Mouse (Mus musculus) embryo, embryonic 11 days (tissue): ENCODE measurements around the gene Fgfr2.

Source experiments
- DNase-seq: peaks from one replicate; pipeline ENCODE4 v3.0.0-alpha.2; 2015

Fgfr2 gene

DNA sequence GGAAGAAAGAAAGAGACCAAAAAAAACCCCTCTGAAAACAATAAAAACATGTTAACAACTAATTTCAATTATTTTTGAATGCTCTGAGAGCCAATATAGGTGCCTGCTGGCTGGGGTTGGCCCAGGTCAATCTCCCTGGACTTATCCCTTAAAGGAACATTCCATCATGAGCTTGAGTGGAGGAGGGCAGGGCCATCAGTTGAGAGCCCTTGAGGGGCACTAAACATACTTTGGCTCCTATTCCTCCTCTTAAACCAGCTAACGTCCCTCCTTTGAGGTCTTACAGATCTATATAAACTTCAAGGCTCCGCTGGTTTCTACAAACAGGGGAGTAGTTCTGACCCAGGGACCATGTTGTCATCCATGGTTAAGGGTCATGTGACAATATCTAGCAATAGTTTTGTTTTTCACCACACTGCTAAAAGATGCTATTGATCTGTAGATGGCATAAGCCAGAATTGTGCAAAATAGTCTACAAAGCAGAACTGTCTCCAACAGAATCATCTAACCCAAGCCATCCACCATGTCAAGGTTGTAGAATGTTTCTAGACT is 2536.6 kb downstream of the Fgfr2 start:
- no peak for DNase-seq

DNA sequence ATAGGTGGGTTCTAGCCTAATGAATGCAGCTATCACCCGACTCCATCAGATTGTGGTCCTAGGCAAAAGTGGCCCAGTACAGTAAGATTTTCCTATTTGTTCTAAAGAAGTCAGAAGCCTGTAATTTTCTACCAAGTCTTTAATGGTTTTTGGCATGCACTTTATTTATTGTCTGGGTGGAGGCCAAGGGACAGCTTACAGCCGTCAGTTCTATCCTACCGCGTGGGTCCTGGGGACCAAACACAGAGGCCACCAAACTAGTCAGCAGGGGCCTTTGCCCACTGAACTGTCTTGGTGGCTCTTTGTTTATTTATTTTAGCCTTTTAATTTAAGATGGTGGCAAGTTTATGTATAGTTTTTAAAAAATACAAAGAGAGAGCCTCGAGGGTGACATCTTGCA is 2544.5 kb downstream of the Fgfr2 start:
- no peak for DNase-seq

DNA sequence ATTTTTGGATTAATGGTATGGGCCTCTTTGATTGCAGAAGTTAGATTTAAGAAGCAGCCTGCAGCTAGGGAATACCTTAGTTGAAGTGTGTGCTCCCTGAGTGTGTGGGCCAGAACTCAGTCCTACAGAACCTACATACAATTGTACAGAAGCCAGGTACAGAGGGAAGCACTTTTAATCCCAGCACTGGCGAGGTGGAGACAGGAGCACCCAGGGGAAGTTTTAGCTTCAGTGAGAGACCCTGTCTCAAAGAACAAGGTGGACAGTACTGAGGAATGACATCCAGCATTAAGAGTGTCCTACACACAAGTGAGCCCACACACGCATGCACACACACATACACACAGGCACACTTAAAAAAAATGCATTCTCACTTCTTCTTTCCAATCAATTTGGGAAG is 2545.1 kb downstream of the Fgfr2 start:
- DNase-seq: no peak

- DNase-seq: no peak
These were observed 2545.7 kb downstream of the Fgfr2 start, which contains the start of gene Tacc2 for GRCm38 (mm10) chr7:130577388-130578003. Gene Tacc2 (plus strand): TSS chr7:130577438.

- peak; percentile 32 for DNase-seq
These were observed 2546.2 kb downstream of the Fgfr2 start for GRCm38 (mm10) chr7:130576981-130577380.

DNA sequence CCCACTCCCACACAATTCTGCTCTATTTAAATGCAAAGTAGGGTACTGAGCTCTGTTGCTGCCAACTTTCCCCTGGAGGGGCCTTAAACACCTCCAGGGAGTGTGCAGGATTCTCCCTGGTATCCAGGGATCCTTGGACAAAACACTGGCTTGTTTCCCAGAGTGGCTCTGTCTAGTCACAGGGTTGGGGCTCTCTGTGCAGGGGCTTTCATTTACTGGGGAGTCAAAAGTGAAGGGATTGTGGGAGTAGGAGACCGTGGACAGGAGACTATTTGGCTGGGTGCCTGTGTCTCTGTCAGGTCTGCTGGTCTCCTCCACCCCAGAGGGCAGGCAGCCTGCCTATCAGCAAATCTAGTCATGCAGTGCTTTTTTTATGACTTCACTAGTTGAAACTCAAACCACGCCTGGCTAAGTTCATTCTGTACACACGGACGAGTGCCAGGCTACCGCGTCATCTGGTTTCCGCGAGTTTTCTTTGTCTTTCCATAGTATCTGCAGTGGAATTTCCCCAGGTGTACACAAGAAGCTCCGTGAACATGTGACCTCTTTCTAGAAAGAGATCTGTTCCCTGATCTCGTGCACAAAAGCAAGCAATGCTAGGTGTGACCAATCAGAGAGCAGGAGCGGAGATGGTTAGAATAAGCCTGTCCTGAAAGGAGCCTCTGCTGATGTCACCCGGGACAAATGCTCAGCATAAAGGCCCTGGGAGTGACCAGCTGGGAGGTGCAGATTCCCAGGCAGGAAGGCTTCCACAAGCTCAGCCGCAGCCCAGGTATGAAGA is 2548.7 kb downstream of the Fgfr2 start:
- DNase-seq: no peak

- no peak for DNase-seq
These were observed 2549.4 kb downstream of the Fgfr2 start for GRCm38 (mm10) chr7:130573746-130574145.

DNA sequence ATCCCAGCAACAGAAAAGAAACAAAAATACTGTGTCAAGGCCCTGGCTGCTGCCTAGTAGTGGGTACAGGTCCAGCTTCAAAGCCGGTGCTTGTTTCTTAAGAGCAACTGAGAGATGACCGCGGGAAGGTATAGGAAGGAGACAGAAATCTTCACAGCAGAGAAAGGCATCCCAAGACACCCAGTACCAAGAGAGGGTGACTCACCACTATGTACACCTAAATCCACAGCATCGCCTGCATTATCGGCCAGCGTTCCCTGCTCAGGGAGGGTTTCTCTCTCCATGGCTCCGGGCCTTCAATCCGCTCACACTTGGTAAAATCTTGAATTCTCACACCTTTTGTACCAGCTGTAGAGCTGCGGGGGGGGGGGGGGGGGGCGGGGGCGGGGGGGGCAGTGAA is 2550.3 kb downstream of the Fgfr2 start, which contains the start of gene Nsmce4a:
Gene Nsmce4a, minus strand, starts transcription at position 298 of the 400 bp plus-strand sequence.
- no peak for DNase-seq

DNA sequence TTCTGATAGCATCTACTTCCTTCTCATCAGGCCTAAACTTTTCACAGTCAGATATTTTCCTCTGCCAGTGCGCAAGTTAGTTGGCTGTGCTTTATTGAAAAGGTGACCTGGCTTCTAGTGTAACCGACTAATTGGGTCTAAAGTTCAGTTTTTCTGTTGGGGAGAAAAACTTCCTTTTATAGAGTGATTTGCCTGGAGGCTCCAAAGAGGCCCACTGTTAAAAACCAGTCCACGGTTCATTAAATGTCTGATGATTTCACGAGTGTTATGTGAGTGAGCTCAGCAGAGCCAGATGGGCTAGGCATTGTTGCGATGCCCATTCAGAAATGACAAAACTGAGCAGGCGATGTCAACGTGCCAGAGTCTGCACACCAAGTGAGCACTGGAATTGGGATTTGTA is 2552.7 kb downstream of the Fgfr2 start:
- no peak for DNase-seq

GRCm38 (mm10) chr7:130568783-130569436 is 2554.2 kb downstream of the Fgfr2 start:
- DNase-seq: no peak

GRCm38 (mm10) chr7:130564596-130564995 is 2558.6 kb downstream of the Fgfr2 start:
- DNase-seq: no peak

- no peak for DNase-seq
These were observed 2559.3 kb downstream of the Fgfr2 start for GRCm38 (mm10) chr7:130563880-130564279.

GRCm38 (mm10) chr7:130563276-130563675 is 2559.9 kb downstream of the Fgfr2 start:
- no peak for DNase-seq

DNA sequence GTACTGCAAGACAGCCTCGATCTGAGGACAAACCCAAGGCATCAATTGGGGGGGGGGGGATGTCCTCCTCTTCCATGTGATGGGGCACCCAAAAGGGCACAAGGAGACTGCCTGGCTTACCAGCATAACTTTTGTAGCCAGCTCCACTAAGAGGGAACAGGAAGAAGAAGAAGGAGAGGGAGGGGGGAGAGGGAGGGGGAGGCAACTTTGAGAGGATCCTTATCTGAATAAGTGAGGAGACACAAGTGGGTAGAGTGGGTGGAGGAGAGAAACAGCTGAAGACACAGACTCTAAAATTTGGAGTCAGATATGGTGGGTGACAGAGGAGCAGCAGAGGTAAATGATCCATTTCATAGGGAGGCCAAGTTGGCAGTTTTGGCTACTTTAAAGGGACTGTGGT is 2562.2 kb downstream of the Fgfr2 start:
- no peak for DNase-seq

- DNase-seq: no peak
These were observed 2564.6 kb downstream of the Fgfr2 start for GRCm38 (mm10) chr7:130558592-130558991.

DNA sequence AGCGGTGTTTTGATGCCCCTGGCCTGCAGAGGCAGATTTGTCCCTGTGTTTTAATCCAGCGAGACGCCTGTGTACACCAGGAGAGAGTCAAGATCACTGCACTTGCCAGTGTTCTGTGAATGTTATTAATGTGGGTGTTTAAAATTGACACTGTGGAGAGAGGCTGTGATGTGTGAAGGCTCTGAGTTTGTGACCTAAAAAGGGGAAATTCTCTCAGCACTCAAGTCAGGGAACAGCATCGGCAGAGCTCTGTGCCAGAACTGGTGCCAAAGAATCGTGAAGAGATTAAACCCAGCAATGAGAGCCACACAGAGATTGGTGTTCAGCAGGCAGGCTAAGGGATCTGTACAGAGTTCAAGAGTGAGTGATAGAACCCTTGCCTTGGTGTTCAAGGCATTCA is 2567.6 kb downstream of the Fgfr2 start:
- DNase-seq: no peak

- DNase-seq: no peak
These were observed 2569.8 kb downstream of the Fgfr2 start for GRCm38 (mm10) chr7:130553321-130553720.

GRCm38 (mm10) chr7:130552780-130553179 is 2570.4 kb downstream of the Fgfr2 start:
- no peak for DNase-seq

- DNase-seq: no peak
These were observed 2575.4 kb downstream of the Fgfr2 start for GRCm38 (mm10) chr7:130547635-130548175.

DNA sequence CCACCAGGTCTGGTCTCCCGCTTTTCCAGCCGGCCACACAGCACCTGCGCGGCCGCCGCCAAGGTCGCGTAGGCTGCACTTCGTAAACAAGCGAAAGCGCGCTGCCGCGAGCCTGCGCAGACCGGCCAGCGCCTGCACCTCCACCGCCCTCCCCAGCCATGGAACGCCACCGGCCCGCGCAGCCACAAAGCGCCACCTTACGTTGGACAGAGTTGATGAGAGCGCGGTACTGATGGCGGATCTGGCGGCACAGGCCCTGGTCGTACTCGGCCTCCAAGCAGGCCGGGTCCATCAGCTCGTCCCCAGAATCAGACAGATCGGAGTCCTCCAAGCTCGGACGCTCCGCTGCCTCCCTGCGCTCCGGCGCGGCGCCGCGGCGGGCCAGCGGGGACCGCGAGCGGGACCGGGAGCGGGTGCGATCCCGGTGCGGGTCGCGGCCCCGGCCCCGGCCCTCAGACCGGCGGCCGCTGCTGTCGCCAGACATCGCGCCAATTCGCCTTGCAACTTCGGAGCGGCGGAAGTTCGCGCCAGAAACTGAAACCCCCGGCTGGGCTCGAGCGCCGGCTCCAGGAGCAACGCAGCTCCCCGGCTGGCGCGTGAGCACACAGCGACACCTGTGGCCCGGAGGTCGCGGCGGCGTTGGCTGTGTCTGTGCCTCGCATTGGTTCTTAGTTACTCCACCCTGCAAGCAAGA is 2576.2 kb downstream of the Fgfr2 start:
- DNase-seq: peak; percentile 95

DNA sequence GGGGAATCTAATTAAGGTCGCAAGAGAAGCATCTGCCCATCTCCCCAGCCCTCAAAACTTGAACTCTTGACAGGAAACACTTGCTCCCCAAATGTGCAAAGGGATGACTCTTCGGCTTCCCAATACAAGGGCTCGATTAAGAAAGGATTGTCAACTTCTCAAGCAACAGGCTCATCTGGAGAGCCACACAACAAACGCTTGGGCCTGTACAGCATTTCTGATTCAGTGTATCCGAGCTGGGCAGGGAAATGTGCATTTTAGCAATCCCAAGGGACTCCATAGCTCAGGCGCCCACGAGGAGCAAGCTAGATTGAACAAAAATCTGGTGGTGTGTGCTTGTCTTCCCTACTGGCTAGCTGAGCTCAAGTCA is 2576.7 kb downstream of the Fgfr2 start:
- DNase-seq: no peak

DNA sequence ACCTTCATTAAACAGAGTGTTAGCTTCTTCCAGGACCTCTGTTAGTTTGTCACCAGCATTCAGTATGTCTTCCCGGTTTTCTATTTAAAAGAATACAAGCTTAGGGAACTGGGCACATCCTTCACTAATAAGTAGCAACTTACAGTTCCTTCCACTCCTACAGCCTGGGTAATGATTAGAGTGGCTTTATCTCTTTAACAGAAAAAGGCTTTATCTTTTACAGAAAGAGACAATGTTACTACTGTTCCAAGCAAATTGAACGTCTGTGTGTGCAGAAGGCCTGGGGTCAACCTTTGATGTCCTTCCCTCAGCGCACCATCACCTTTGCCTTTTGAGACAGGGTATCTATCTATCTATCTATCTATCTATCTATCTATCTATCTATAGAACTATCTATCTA is 2577.3 kb downstream of the Fgfr2 start:
- no peak for DNase-seq

GRCm38 (mm10) chr7:130545401-130545800 is 2577.7 kb downstream of the Fgfr2 start:
- no peak for DNase-seq
